Mouse (Mus musculus) ES-E14 (cell line): ENCODE data around the gene Rbm6. TPM values are rescaled to one million over a fixed set of nuclear protein-coding genes. Genes with fewer than 3 reads are reported as not detected.

Experiments used
- DNase-seq: peaks from one replicate; pipeline ENCODE4 v3.0.0-alpha.2; 2013; ENCODE audit warnings: low read depth, low spot score
- H3K27ac ChIP-seq: 2 replicates; pipeline ENCODE4 v1.5.1; 2012; ENCODE audit warnings: low read depth, mild to moderate bottlenecking, low read length, moderate library complexity, mixed read lengths; ENCODE audit not compliant: poor library complexity, insufficient read depth, severe bottlenecking
- H3K36me3 ChIP-seq: 2 replicates; pipeline ENCODE4 v1.6.1; 2012; ENCODE audit warnings: mild to moderate bottlenecking, low read length, moderate library complexity, mixed read lengths; ENCODE audit not compliant: control insufficient read depth, poor library complexity, insufficient read depth, severe bottlenecking
- H3K4me1 ChIP-seq, 2 experiments: fragments of 150-350 bp in 1 of 2; sonication (generic) in 1 of 2; 2 replicates each; pipeline ENCODE4 v1.6.1; 2012; ENCODE audit warnings: low read length in 2 of 2, mild to moderate bottlenecking in 1 of 2, mixed read lengths in 1 of 2; ENCODE audit not compliant: control insufficient read depth in 2 of 2, insufficient read depth in 2 of 2, poor library complexity in 1 of 2
- H3K4me3 ChIP-seq, 2 experiments: fragments of 150-350 bp in 1 of 2; sonication (generic) in 1 of 2; 2 replicates each; pipeline ENCODE4 v1.5.1; 2012; ENCODE audit warnings: low read length in 2 of 2, low read depth in 1 of 2, mild to moderate bottlenecking in 1 of 2, mixed read lengths in 1 of 2; ENCODE audit not compliant: insufficient read depth in 1 of 2, poor library complexity in 1 of 2, severe bottlenecking in 1 of 2
- H3K9ac ChIP-seq: 2 replicates; pipeline ENCODE4 v1.6.1; 2012; ENCODE audit warnings: low read depth, mild to moderate bottlenecking, low read length, mixed read lengths; ENCODE audit not compliant: poor library complexity, insufficient read depth, severe bottlenecking
- H3K9me3 ChIP-seq: fragments of 150-350 bp; sonication (generic); 2 replicates; pipeline ENCODE4 v1.6.1; 2012; ENCODE audit warnings: low read depth, mild to moderate bottlenecking, low read length; ENCODE audit not compliant: control insufficient read depth, insufficient read depth
- CHD2 ChIP-seq: IDR thresholded peaks from 2 replicates; pipeline ENCODE4 v1.6.1; 2014; ENCODE audit warnings: mild to moderate bottlenecking, low read depth, low read length, inconsistent platforms
- HCFC1 ChIP-seq: IDR thresholded peaks from 2 replicates; pipeline ENCODE4 v1.6.1; 2012; ENCODE audit warnings: low read length, inconsistent platforms, borderline replicate concordance; ENCODE audit not compliant: insufficient read depth
- MAFK ChIP-seq: IDR thresholded peaks from 2 replicates; pipeline ENCODE4 v1.6.1; 2014; ENCODE audit warnings: mild to moderate bottlenecking, low read depth, low read length, inconsistent platforms; ENCODE audit not compliant: insufficient read depth
- ZC3H11A ChIP-seq: IDR thresholded peaks from 2 replicates; pipeline ENCODE4 v1.6.1; 2012; ENCODE audit warnings: low read depth, mild to moderate bottlenecking, inconsistent platforms, low read length, borderline replicate concordance
- ZNF384 ChIP-seq: IDR thresholded peaks from 2 replicates; pipeline ENCODE4 v1.6.1; 2012; ENCODE audit warnings: low read depth, low read length, inconsistent platforms
- in situ Hi-C, 2 experiments: fragments of 600-800 bp; cut with MboI; formaldehyde crosslinking; loops; one replicate each; pipeline ENCODE4 v1.15.1; 2025; ENCODE audit warnings: low sequenced_read_pairs in 2 of 2, inconsistent platforms in 1 of 2; ENCODE audit not compliant: unreplicated experiment in 2 of 2
- total RNA-seq: library from RNA; depleted of rRNA; stranded (reverse); fragments of 300-350 nt; gene quantifications from 2 replicates; pipeline ENCODE4 v1.2.3, GENCODE M21; 2012; rRNA removed

Gene Rbm6
- total RNA-seq, 1 experiment, result 61.8 TPM

DNA sequence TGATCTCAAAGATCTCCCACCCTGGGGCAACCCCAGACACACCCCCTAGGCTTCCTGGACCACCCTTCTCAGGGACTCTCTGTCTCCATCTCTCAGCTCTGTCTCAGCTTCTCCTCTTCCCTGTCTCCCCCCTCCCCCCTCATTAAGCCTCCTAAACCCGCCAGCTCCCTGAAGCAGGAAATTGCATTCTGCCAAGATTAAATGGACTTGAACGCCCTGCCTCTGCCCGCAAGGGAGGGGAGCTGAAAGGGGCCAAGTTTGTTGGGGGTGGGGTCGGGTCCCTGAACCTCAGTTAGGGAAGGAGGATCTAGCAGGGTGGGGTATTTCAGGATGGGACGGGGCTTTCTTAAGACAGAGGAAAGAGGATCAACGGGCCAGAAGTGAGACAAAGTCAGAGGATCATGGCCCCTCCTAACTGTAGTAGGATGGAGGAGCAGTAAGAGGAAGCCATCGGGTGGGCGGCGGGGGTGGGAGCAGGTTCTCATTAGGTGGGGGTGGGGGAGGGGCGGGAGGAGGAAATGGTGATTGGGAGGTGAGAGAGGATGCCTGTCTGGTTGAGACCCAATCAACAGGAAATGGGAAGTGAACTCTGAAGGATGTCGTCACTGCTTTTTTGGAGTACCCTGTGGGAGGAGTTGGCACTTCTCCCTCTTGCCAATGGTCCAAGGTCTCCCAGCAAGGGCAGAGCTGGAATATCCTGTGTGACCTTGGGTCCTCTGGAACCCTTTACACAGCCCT lies 149.1 kb downstream of the Rbm6 start:
- Histone ChIP-seq H3K4me1 (peaks cover 3 to 31% of the 10 kb centered on the region in 2 experiments; a peak in 3 of 4 replicates), H3K4me3 (no peak overlapping the region), H3K36me3 (no peaks in the 10 kb centered on the region), H3K9ac (no peak overlapping the region), H3K9me3 (no peaks in the 10 kb centered on the region), H3K27ac (peak overlapping the region; percentile 20; the same call in 1 of the 2 replicates)
- TF ChIP-seq MAFK (no peak), HCFC1 (no peak), ZC3H11A (no peak), ZNF384 (no peak), CHD2 (no peak)
- in situ Hi-C loops, result no loop called here
- DNase-seq, result no peak

Other genes starting within 250 kb of the Rbm6 start
- gene Gnai2, start 237.9 kb downstream of the Rbm6 start, total RNA-seq, result 178 and 232 TPM in 2 replicates
- gene Slc38a3, start 203.7 kb downstream of the Rbm6 start, total RNA-seq, result 2.9 and 8.9 TPM in 2 replicates
- 1.2 and 1.8 TPM in 2 replicates for gene Gnat1, start 193.5 kb downstream of the Rbm6 start, total RNA-seq
- gene Sema3f, start 162.8 kb downstream of the Rbm6 start, total RNA-seq, result 11.5 and 11.6 TPM in 2 replicates
- 97.7 and 116 TPM in 2 replicates for gene Rbm5, start 102.2 kb downstream of the Rbm6 start, total RNA-seq
- gene Mon1a, start 14.9 kb upstream of the Rbm6 start, total RNA-seq, result 4.7 and 5.4 TPM in 2 replicates
- gene Mst1r, start 33.6 kb upstream of the Rbm6 start, total RNA-seq, result 0.22 and 0.37 TPM in 2 replicates
- not detected in 2 replicates for gene Actl11, start 55.2 kb upstream of the Rbm6 start, total RNA-seq
- gene Camkv, start 62.4 kb upstream of the Rbm6 start, total RNA-seq, result 21.5 and 41.5 TPM in 2 replicates
- gene Traip, start 76.9 kb upstream of the Rbm6 start, total RNA-seq, result 43.7 and 72.1 TPM in 2 replicates
- gene Uba7, start 102.3 kb upstream of the Rbm6 start, total RNA-seq, result 0.79 and 1.0 TPM in 2 replicates
- gene Gm20661, start 109.8 kb upstream of the Rbm6 start, total RNA-seq, result 0.18 and 0.53 TPM in 2 replicates
- 3.0 and 6.1 TPM in 2 replicates for gene Inka1, start 112.6 kb upstream of the Rbm6 start, total RNA-seq
- gene Cdhr4, start 119.3 kb upstream of the Rbm6 start, total RNA-seq, result 1.2 and 2.4 TPM in 2 replicates
- gene Gm20662, start 123.1 kb upstream of the Rbm6 start, total RNA-seq, result 0.45 and 0.63 TPM in 2 replicates
- gene Ip6k1, start 129.3 kb upstream of the Rbm6 start, total RNA-seq, result 41.0 and 53.9 TPM in 2 replicates
- 22.9 and 28.3 TPM in 2 replicates for gene Gmppb, start 176.0 kb upstream of the Rbm6 start, total RNA-seq
- 2.7 and 3.8 TPM in 2 replicates for gene Amigo3, start 179.9 kb upstream of the Rbm6 start, total RNA-seq
- 2.9 and 3.6 TPM in 2 replicates for gene Mst1, start 207.2 kb upstream of the Rbm6 start, total RNA-seq
- gene Rnf123, start 210.1 kb upstream of the Rbm6 start, total RNA-seq, result 14.5 and 28.1 TPM in 2 replicates
- 37.3 and 56.1 TPM in 2 replicates for gene Apeh, start 221.4 kb upstream of the Rbm6 start, total RNA-seq